Mouse (Mus musculus) fat pad, adult 2 months (tissue): ENCODE data around the gene Edil3.

ENCODE experiments used
- DNase-seq: peaks from one replicate; pipeline ENCODE4 v3.0.0-alpha.2; 2011; ENCODE audit warnings: low read depth, low spot score; ENCODE audit errors: extremely low read depth

Edil3 gene

GRCm38 (mm10) chr13:89199275-89199674, 378.0 kb downstream of the Edil3 start:
- no peak for DNase-seq

GRCm38 (mm10) chr13:89238104-89238503, 416.8 kb downstream of the Edil3 start:
- DNase-seq: no peak

- DNase-seq: no peak
Observed at GRCm38 (mm10) chr13:89253990-89254642, 432.8 kb downstream of the Edil3 start.

GRCm38 (mm10) chr13:89256906-89257305, 435.6 kb downstream of the Edil3 start:
- DNase-seq: no peak

- no peak for DNase-seq
Observed at GRCm38 (mm10) chr13:89286696-89287305, 465.5 kb downstream of the Edil3 start.

- DNase-seq: no peak
Observed at GRCm38 (mm10) chr13:89288201-89288600, 466.9 kb downstream of the Edil3 start.

GRCm38 (mm10) chr13:89321155-89321554, 499.9 kb downstream of the Edil3 start:
- DNase-seq: no peak

- DNase-seq: no peak
Observed at GRCm38 (mm10) chr13:89324282-89324681, 503.0 kb downstream of the Edil3 start.

- DNase-seq: no peak
Observed at GRCm38 (mm10) chr13:89334494-89334893, 513.2 kb downstream of the Edil3 start.

GRCm38 (mm10) chr13:89335908-89336579, 514.8 kb downstream of the Edil3 start:
- DNase-seq: no peak

GRCm38 (mm10) chr13:89339055-89339454, 517.8 kb downstream of the Edil3 start:
- no peak for DNase-seq

GRCm38 (mm10) chr13:89339776-89340175, 518.5 kb downstream of the Edil3 start:
- no peak for DNase-seq

- no peak for DNase-seq
Observed at GRCm38 (mm10) chr13:89355234-89355633, 534.0 kb downstream of the Edil3 start.

- no peak for DNase-seq
Observed at GRCm38 (mm10) chr13:89358407-89358806, 537.1 kb downstream of the Edil3 start.

GRCm38 (mm10) chr13:89362274-89362673, 541.0 kb downstream of the Edil3 start:
- no peak for DNase-seq

GRCm38 (mm10) chr13:89371253-89371652, 550.0 kb downstream of the Edil3 start:
- DNase-seq: no peak

- DNase-seq: no peak
Observed at GRCm38 (mm10) chr13:89371656-89372240, 550.5 kb downstream of the Edil3 start.
